Comparison of ENCODE assay signal across 15 mouse cellular contexts in genomic region chr5:5166086-5166485, GRCm38 (mm10).
"Had no signal": no experiment of that assay in that cellular context is flagged by ENCODE, and none has a peak within 500 bp of the region (broad histone marks: within the 10 kb centered on the region; RNA-seq: fewer than 3 reads in every experiment).

No protein-coding gene starts in this region.

- H3K9ac ChIP-seq: kidney, embryonic 15.5 days; liver, embryonic 13.5 days; midbrain, embryonic 12.5 days; stomach, embryonic 15.5 days had no signal

- H3K4me2 ChIP-seq: kidney, embryonic 15.5 days; liver, embryonic 13.5 days; midbrain, embryonic 12.5 days; stomach, embryonic 15.5 days had no signal

- ATAC-seq: midbrain, embryonic 16.5 days had no signal

- H3K27ac ChIP-seq: kidney, embryonic 15.5 days; left cerebral cortex, adult 2 months; liver, embryonic 13.5 days; midbrain, embryonic 12.5 days; stomach, embryonic 15.5 days had no signal

- H3K4me3 ChIP-seq: kidney, embryonic 15.5 days; left cerebral cortex, adult 2 months; liver, embryonic 13.5 days; midbrain, embryonic 12.5 days; stomach, embryonic 15.5 days had no signal

- H3K36me3 ChIP-seq: kidney, embryonic 15.5 days; liver, embryonic 13.5 days; midbrain, embryonic 12.5 days; stomach, embryonic 15.5 days had no signal

- H3K4me1 ChIP-seq: kidney, embryonic 15.5 days; liver, embryonic 13.5 days; stomach, embryonic 15.5 days had no signal

- H3K9me3 ChIP-seq: kidney, embryonic 15.5 days; liver, embryonic 13.5 days; midbrain, embryonic 12.5 days; stomach, embryonic 15.5 days had no signal

- H3K27me3 ChIP-seq: kidney, embryonic 15.5 days; liver, embryonic 13.5 days; midbrain, embryonic 12.5 days; stomach, embryonic 15.5 days had no signal

- DNase-seq: kidney, adult 8-10 months; kidney, postnatal 10 days; kidney, postnatal 36 days; layer of hippocampus, postnatal 36 days; liver, embryonic 13.5 days; lung, adult 2 months; lung, postnatal 14 days; lung, postnatal 4 days; right cerebral cortex, postnatal 4 days; thymus, postnatal 25 days had no signal
